Mouse (Mus musculus): ENCODE measurements around the gene C2cd4c. TPM values are rescaled to one million over a fixed set of nuclear protein-coding genes. Genes with fewer than 3 reads are reported as not detected.

The C2cd4c gene
- total and polyA plus RNA-seq, 2 experiments from 2014 or later = not detected

- DNase-seq (ENCODE audit: low spot score) (no peak), ATAC-seq (ENCODE audit: insufficient read depth, low read depth) (no peak)
- H3K27ac ChIP-seq (ENCODE audit: low read depth) = no peak overlapping the region
- TF ChIP-seq CTCF (IDR thresholded peaks at IDR 0.05; ENCODE audit: low read depth) = no peak
- no peak for TF ChIP-seq EP300 (IDR thresholded peaks at IDR 0.05; ENCODE audit: low read depth)
- no peaks in the 10 kb centered on the region for H3K9me3 ChIP-seq (replicated peaks; ENCODE audit: control insufficient read depth, low read length)
- H3K9ac ChIP-seq (replicated peaks; ENCODE audit: low read depth, low read length) = no peak overlapping the region
- no peak overlapping the region for H3K4me3 ChIP-seq (ENCODE audit: low read depth, low read length)
- 67% methylated on average over 12 of the region's 12 CpGs for WGBS
- H3K36me3 ChIP-seq (replicated peaks; ENCODE audit: control insufficient read depth, insufficient read depth, low read length) = no peaks in the 10 kb centered on the region
- no peaks in the 10 kb centered on the region for H3K4me1 ChIP-seq (ENCODE audit: control insufficient read depth, insufficient read depth)
- H3K4me2 ChIP-seq (ENCODE audit: low read depth, low read length) = no peak overlapping the region
- peaks cover 5% of the 10 kb centered on the region; the same call in 1 of the 2 replicates for H3K27me3 ChIP-seq (ENCODE audit: control insufficient read depth, insufficient read depth, low read length)
These were observed 10.1 kb upstream of the C2cd4c start for GRCm38 (mm10) chr10:79623950-79624349.

- Histone ChIP-seq H3K4me1 (ENCODE audit: control insufficient read depth, insufficient read depth) (peaks cover 13% of the 10 kb centered on the region; the same call in 1 of the 2 replicates), H3K4me2 (ENCODE audit: low read depth, low read length) (no peak overlapping the region), H3K9me3 (replicated peaks; ENCODE audit: control insufficient read depth, low read length) (no peaks in the 10 kb centered on the region), H3K27ac (ENCODE audit: low read depth) (no peak overlapping the region), H3K36me3 (replicated peaks; ENCODE audit: control insufficient read depth, insufficient read depth, low read length) (no peaks in the 10 kb centered on the region), H3K9ac (replicated peaks; ENCODE audit: low read depth, low read length) (no peak overlapping the region), H3K27me3 (ENCODE audit: control insufficient read depth, insufficient read depth, low read length) (peaks cover 36% of the 10 kb centered on the region), H3K4me3 (ENCODE audit: low read depth, low read length) (no peak overlapping the region)
- no peak for ATAC-seq (ENCODE audit: insufficient read depth, low read depth)
- no peak for TF ChIP-seq EP300 (IDR thresholded peaks at IDR 0.05; ENCODE audit: low read depth)
- no peak for TF ChIP-seq CTCF (IDR thresholded peaks at IDR 0.05; ENCODE audit: low read depth)
- WGBS = 83% methylated on average over 5 of the region's 5 CpGs
- no peak for DNase-seq (ENCODE audit: low spot score)
These were observed 2.6 kb upstream of the C2cd4c start for GRCm38 (mm10) chr10:79616376-79616775.

GRCm38 (mm10) chr10:79615860-79616259 lies 2.0 kb upstream of the C2cd4c start:
- Histone ChIP-seq H3K36me3 (replicated peaks; ENCODE audit: control insufficient read depth, insufficient read depth, low read length) (no peaks in the 10 kb centered on the region), H3K9ac (replicated peaks; ENCODE audit: low read depth, low read length) (no peak overlapping the region), H3K4me2 (ENCODE audit: low read depth, low read length) (no peak overlapping the region), H3K27ac (ENCODE audit: low read depth) (no peak overlapping the region), H3K4me3 (ENCODE audit: low read depth, low read length) (no peak overlapping the region), H3K9me3 (replicated peaks; ENCODE audit: control insufficient read depth, low read length) (no peaks in the 10 kb centered on the region), H3K4me1 (ENCODE audit: control insufficient read depth, insufficient read depth) (peaks cover 13% of the 10 kb centered on the region; the same call in 1 of the 2 replicates), H3K27me3 (ENCODE audit: control insufficient read depth, insufficient read depth, low read length) (peaks cover 36% of the 10 kb centered on the region)
- no peak for ATAC-seq (ENCODE audit: insufficient read depth, low read depth)
- TF ChIP-seq EP300 (IDR thresholded peaks at IDR 0.05; ENCODE audit: low read depth) (no peak), CTCF (IDR thresholded peaks at IDR 0.05; ENCODE audit: low read depth) (no peak)
- WGBS = 17% methylated on average over 8 of the region's 8 CpGs
- DNase-seq (ENCODE audit: low spot score) = no peak

- Histone ChIP-seq H3K9me3 (replicated peaks; ENCODE audit: control insufficient read depth, low read length) (no peaks in the 10 kb centered on the region), H3K27ac (ENCODE audit: low read depth) (no peak overlapping the region), H3K4me2 (ENCODE audit: low read depth, low read length) (peak overlapping the region; percentile 74; the same call in 1 of the 2 replicates), H3K36me3 (replicated peaks; ENCODE audit: control insufficient read depth, insufficient read depth, low read length) (no peaks in the 10 kb centered on the region), H3K27me3 (ENCODE audit: control insufficient read depth, insufficient read depth, low read length) (peaks cover 36% of the 10 kb centered on the region), H3K4me1 (ENCODE audit: control insufficient read depth, insufficient read depth) (peaks cover 13% of the 10 kb centered on the region; the same call in 1 of the 2 replicates), H3K9ac (replicated peaks; ENCODE audit: low read depth, low read length) (no peak overlapping the region), H3K4me3 (ENCODE audit: low read depth, low read length) (peak overlapping the region; percentile 40)
- no peak for ATAC-seq (ENCODE audit: insufficient read depth, low read depth)
- TF ChIP-seq CTCF (IDR thresholded peaks at IDR 0.05; ENCODE audit: low read depth) = no peak
- TF ChIP-seq EP300 (IDR thresholded peaks at IDR 0.05; ENCODE audit: low read depth) = no peak
- WGBS = 69% methylated on average over 1 of the region's 1 CpGs
- no peak for DNase-seq (ENCODE audit: low spot score)
These were observed 449 bp upstream of the C2cd4c start for GRCm38 (mm10) chr10:79614305-79614643.

GRCm38 (mm10) chr10:79612192-79613135 lies 1.4 kb downstream of the C2cd4c start:
- ATAC-seq (ENCODE audit: insufficient read depth, low read depth) (peak; percentile 34), DNase-seq (ENCODE audit: low spot score) (no peak)
- no peak overlapping the region for H3K9ac ChIP-seq (replicated peaks; ENCODE audit: low read depth, low read length)
- no peak overlapping the region for H3K27ac ChIP-seq (ENCODE audit: low read depth)
- no peaks in the 10 kb centered on the region for H3K36me3 ChIP-seq (replicated peaks; ENCODE audit: control insufficient read depth, insufficient read depth, low read length)
- peaks cover 36% of the 10 kb centered on the region for H3K27me3 ChIP-seq (ENCODE audit: control insufficient read depth, insufficient read depth, low read length)
- no peak for TF ChIP-seq EP300 (IDR thresholded peaks at IDR 0.05; ENCODE audit: low read depth)
- TF ChIP-seq CTCF (IDR thresholded peaks at IDR 0.05; ENCODE audit: low read depth) = peak; percentile 30; the same call in 1 of the 2 replicates
- H3K4me2 ChIP-seq (ENCODE audit: low read depth, low read length) = peak overlapping the region; percentile 28; the same call in 1 of the 2 replicates
- WGBS = 12% methylated on average over 51 of the region's 51 CpGs
- 0 out of 2 replicates have a peak overlapping the region, but pooled peaks have one; percentile 10 for H3K4me3 ChIP-seq (ENCODE audit: low read depth, low read length)
- H3K9me3 ChIP-seq (replicated peaks; ENCODE audit: control insufficient read depth, low read length) = no peaks in the 10 kb centered on the region
- H3K4me1 ChIP-seq (ENCODE audit: control insufficient read depth, insufficient read depth) = peaks cover 13% of the 10 kb centered on the region; the same call in 1 of the 2 replicates
